Mouse (Mus musculus) hindbrain, embryonic 13.5 days (tissue): ENCODE results near the gene Tmem151b. TPM values are rescaled to one million over a fixed set of nuclear protein-coding genes. Genes with fewer than 3 reads are reported as not detected.

Experiments used
- ATAC-seq: fragments of 200-750 bp; cut with Nextera tagmentation; 2 replicates; pipeline ENCODE4 v1.8.0; 2017; ENCODE audit warnings: moderate TSS enrichment; ENCODE audit not compliant: low FRiP score
- H3K27ac ChIP-seq: fragments of 300-500 bp; sonication (generic); 2 replicates; pipeline ENCODE4 v1.5.1; 2015; ENCODE audit warnings: inconsistent platforms, mild to moderate bottlenecking, moderate library complexity
- H3K27me3 ChIP-seq: fragments of 300-500 bp; sonication (generic); 2 replicates; pipeline ENCODE4 v1.6.1; 2015; ENCODE audit warnings: mild to moderate bottlenecking, inconsistent platforms
- H3K36me3 ChIP-seq: fragments of 300-500 bp; sonication (generic); 2 replicates; pipeline ENCODE4 v1.6.1; 2015; ENCODE audit warnings: mild to moderate bottlenecking, inconsistent platforms
- H3K4me1 ChIP-seq: fragments of 300-500 bp; sonication (generic); replicated peaks from 2 replicates; pipeline ENCODE4 v1.6.1; 2015; ENCODE audit warnings: inconsistent platforms
- H3K4me2 ChIP-seq: fragments of 300-500 bp; sonication (generic); 2 replicates; pipeline ENCODE4 v1.6.1; 2015; ENCODE audit warnings: inconsistent platforms, mild to moderate bottlenecking, moderate library complexity
- H3K4me3 ChIP-seq: fragments of 300-500 bp; sonication (generic); 2 replicates; pipeline ENCODE4 v1.5.1; 2015; ENCODE audit warnings: mild to moderate bottlenecking, inconsistent platforms
- H3K9ac ChIP-seq: fragments of 300-500 bp; sonication (generic); 2 replicates; pipeline ENCODE4 v1.6.1; 2015; ENCODE audit warnings: mild to moderate bottlenecking, inconsistent platforms
- H3K9me3 ChIP-seq: fragments of 300-500 bp; sonication (generic); 2 replicates; pipeline ENCODE4 v1.6.1; 2016; ENCODE audit warnings: inconsistent platforms
- WGBS: fragments of 180-500 bp; shearing (Covaris S2); methylation state at CpG from one replicate; pipeline ENCODE4 v1.1.7; 2015; 5-methylcytosine and 5-hydroxymethylcytosine counted together
- polyA plus RNA-seq: library from polyadenylated mRNA; unstranded; fragments of >200 nt; fragmentation: Nextera tagmentation; extraction: Ambion mirVana; gene quantifications from 2 replicates; pipeline ENCODE4 v1.2.1, GENCODE M21; 2015

Tmem151b gene
- polyA plus RNA-seq, 1 experiment from 2014 or later: 27.3 TPM

GRCm38 (mm10) chr17:45569999-45570398 lies 20.5 kb upstream of the Tmem151b start:
- H3K4me2 ChIP-seq: no peak overlapping the region
- 91% methylated on average over 4 of the region's 4 CpGs for WGBS
- H3K27ac ChIP-seq: no peak overlapping the region
- H3K9me3 ChIP-seq: no peaks in the 10 kb centered on the region
- peaks cover 62% of the 10 kb centered on the region for H3K36me3 ChIP-seq
- no peaks in the 10 kb centered on the region for H3K27me3 ChIP-seq
- H3K4me1 ChIP-seq: peaks cover 75% of the 10 kb centered on the region
- no peak for ATAC-seq
- 0 out of 2 replicates have a peak overlapping the region, but pooled peaks have one; percentile 30 for H3K9ac ChIP-seq
- H3K4me3 ChIP-seq: no peak overlapping the region

- H3K4me1 ChIP-seq: peaks cover 74% of the 10 kb centered on the region
- H3K36me3 ChIP-seq: peaks cover 62% of the 10 kb centered on the region
- H3K27ac ChIP-seq: 0 out of 2 replicates have a peak overlapping the region, but pooled peaks have one; percentile 30
- H3K27me3 ChIP-seq: no peaks in the 10 kb centered on the region
- H3K4me2 ChIP-seq: no peak overlapping the region
- 89% methylated on average over 12 of the region's 12 CpGs for WGBS
- H3K4me3 ChIP-seq: no peak overlapping the region
- no peaks in the 10 kb centered on the region for H3K9me3 ChIP-seq
- H3K9ac ChIP-seq: 0 out of 2 replicates have a peak overlapping the region, but pooled peaks have one; percentile 15
- ATAC-seq: no peak
Observed at GRCm38 (mm10) chr17:45568990-45569389, 19.5 kb upstream of the Tmem151b start.

- peaks cover 73% of the 10 kb centered on the region for H3K4me1 ChIP-seq
- H3K4me2 ChIP-seq: no peak overlapping the region
- peak overlapping the region; percentile 44 for H3K27ac ChIP-seq
- peak overlapping the region; percentile 8; the same call in 1 of the 2 replicates for H3K4me3 ChIP-seq
- no peaks in the 10 kb centered on the region for H3K9me3 ChIP-seq
- H3K36me3 ChIP-seq: peaks cover 62% of the 10 kb centered on the region
- 45% methylated on average over 4 of the region's 4 CpGs for WGBS
- H3K27me3 ChIP-seq: no peaks in the 10 kb centered on the region
- H3K9ac ChIP-seq: peak overlapping the region; percentile 19; the same call in 1 of the 2 replicates
- ATAC-seq: no peak
Observed at GRCm38 (mm10) chr17:45567162-45567601, 17.7 kb upstream of the Tmem151b start.

- Histone ChIP-seq H3K27me3 (no peaks in the 10 kb centered on the region), H3K4me3 (peak overlapping the region; percentile 8; the same call in 1 of the 2 replicates), H3K36me3 (peaks cover 60% of the 10 kb centered on the region), H3K4me2 (no peak overlapping the region), H3K9me3 (no peaks in the 10 kb centered on the region), H3K4me1 (peaks cover 68% of the 10 kb centered on the region), H3K9ac (peak overlapping the region; percentile 19; the same call in 1 of the 2 replicates), H3K27ac (peak overlapping the region; percentile 44)
- WGBS: 71% methylated on average over 18 of the region's 18 CpGs
- no peak for ATAC-seq
Observed at GRCm38 (mm10) chr17:45566360-45567161, 17.1 kb upstream of the Tmem151b start.

GRCm38 (mm10) chr17:45566031-45566359 lies 16.5 kb upstream of the Tmem151b start:
- Histone ChIP-seq H3K27ac (no peak overlapping the region), H3K4me2 (no peak overlapping the region), H3K4me1 (peaks cover 63% of the 10 kb centered on the region), H3K9me3 (no peaks in the 10 kb centered on the region), H3K36me3 (peaks cover 55% of the 10 kb centered on the region), H3K4me3 (no peak overlapping the region), H3K9ac (no peak overlapping the region), H3K27me3 (no peaks in the 10 kb centered on the region)
- 91% methylated on average over 1 of the region's 1 CpGs for WGBS
- ATAC-seq: no peak

GRCm38 (mm10) chr17:45565103-45565502 lies 15.6 kb upstream of the Tmem151b start:
- 96% methylated on average over 11 of the region's 11 CpGs for WGBS
- Histone ChIP-seq H3K4me3 (peak overlapping the region; percentile 77), H3K4me2 (peak overlapping the region; percentile 98), H3K9me3 (no peaks in the 10 kb centered on the region), H3K27ac (peak overlapping the region; percentile 89; the same call in 1 of the 2 replicates), H3K4me1 (peaks cover 54% of the 10 kb centered on the region), H3K27me3 (no peaks in the 10 kb centered on the region), H3K36me3 (peaks cover 46% of the 10 kb centered on the region), H3K9ac (peak overlapping the region; percentile 93)
- no peak for ATAC-seq

- ATAC-seq: peak; percentile 4; the same call in 1 of the 2 replicates
- Histone ChIP-seq H3K9me3 (no peaks in the 10 kb centered on the region), H3K27me3 (no peaks in the 10 kb centered on the region), H3K4me3 (peak overlapping the region; percentile 77), H3K9ac (peak overlapping the region; percentile 93), H3K27ac (peak overlapping the region; percentile 89), H3K4me1 (peaks cover 49% of the 10 kb centered on the region), H3K4me2 (peak overlapping the region; percentile 98), H3K36me3 (peaks cover 41% of the 10 kb centered on the region)
- 8% methylated on average over 18 of the region's 18 CpGs for WGBS
Observed at GRCm38 (mm10) chr17:45564531-45565084, 15.1 kb upstream of the Tmem151b start.

- under 1% methylated on average over 57 of the region's 61 CpGs for WGBS
Observed at GRCm38 (mm10) chr17:45563655-45564530, 14.4 kb upstream of the Tmem151b start, which contains the start of gene Slc35b2. Slc35b2 (plus strand) TSS chr17:45563874.

GRCm38 (mm10) chr17:45563216-45563615 lies 13.7 kb upstream of the Tmem151b start:
- H3K4me3 ChIP-seq: peak overlapping the region; percentile 77; the same call in 1 of the 2 replicates

More at GRCm38 (mm10) chr17:45563655-45564530, 14.4 kb upstream of the Tmem151b start, which contains the start of gene Slc35b2:
- ATAC-seq: peak; percentile 86
- Histone ChIP-seq H3K4me1 (peaks cover 42% of the 10 kb centered on the region), H3K9me3 (no peaks in the 10 kb centered on the region), H3K9ac (peak within 1 kb of the TSS; percentile 93), H3K27ac (peak within 1 kb of the TSS; percentile 89), H3K4me2 (peak within 1 kb of the TSS; percentile 98), H3K36me3 (peaks cover 34% of the 10 kb centered on the region), H3K27me3 (no peaks in the 10 kb centered on the region), H3K4me3 (peak within 1 kb of the TSS; percentile 77)

GRCm38 (mm10) chr17:45559732-45560525 lies 10.5 kb upstream of the Tmem151b start:
- Histone ChIP-seq H3K27me3 (peaks cover 10% of the 10 kb centered on the region), H3K27ac (no peak overlapping the region), H3K4me2 (no peak overlapping the region), H3K9ac (no peak overlapping the region), H3K4me1 (peaks cover 29% of the 10 kb centered on the region), H3K36me3 (no peaks in the 10 kb centered on the region), H3K9me3 (no peaks in the 10 kb centered on the region), H3K4me3 (no peak overlapping the region)
- no peak for ATAC-seq
- 89% methylated on average over 15 of the region's 15 CpGs for WGBS

More at GRCm38 (mm10) chr17:45563216-45563615, 13.7 kb upstream of the Tmem151b start:
- Histone ChIP-seq H3K9me3 (no peaks in the 10 kb centered on the region), H3K9ac (no peak overlapping the region), H3K27ac (no peak overlapping the region), H3K4me1 (peaks cover 39% of the 10 kb centered on the region), H3K36me3 (peaks cover 27% of the 10 kb centered on the region), H3K27me3 (no peaks in the 10 kb centered on the region), H3K4me2 (peak overlapping the region; percentile 98)
- 82% methylated on average over 12 of the region's 12 CpGs for WGBS
- ATAC-seq: no peak
